Mouse (Mus musculus): ENCODE results near the gene Zdhhc23.
A peak's percentile ranks its signal among the peaks of the same experiment; 100 is the strongest.

Zdhhc23 gene

GRCm38 (mm10) chr16:43979328-43980109 lies at the start of gene Zdhhc23:
Gene Zdhhc23 (minus strand): TSS chr16:43979791.
- peak; percentile 62 for DNase-seq (ENCODE audit: extremely low spot score, low spot score)

- no peak for DNase-seq (ENCODE audit: extremely low spot score, low spot score)
These were observed 49.7 kb upstream of the Zdhhc23 start for GRCm38 (mm10) chr16:44029273-44029672.

- no peak for DNase-seq (ENCODE audit: extremely low spot score, low spot score)
These were observed 47.2 kb upstream of the Zdhhc23 start for GRCm38 (mm10) chr16:44026822-44027221.

- no peak for DNase-seq (ENCODE audit: extremely low spot score, low spot score)
These were observed 46.6 kb upstream of the Zdhhc23 start for GRCm38 (mm10) chr16:44026210-44026609.

- no peak for DNase-seq (ENCODE audit: extremely low spot score, low spot score)
These were observed 39.5 kb upstream of the Zdhhc23 start for GRCm38 (mm10) chr16:44018986-44019548.

- no peak for DNase-seq (ENCODE audit: extremely low spot score, low spot score)
These were observed 38.8 kb upstream of the Zdhhc23 start for GRCm38 (mm10) chr16:44018372-44018771.

- DNase-seq (ENCODE audit: extremely low spot score, low spot score), result no peak
These were observed 38.1 kb upstream of the Zdhhc23 start for GRCm38 (mm10) chr16:44017707-44018106.

GRCm38 (mm10) chr16:44016164-44016563 lies 36.6 kb upstream of the Zdhhc23 start:
- no peak for DNase-seq (ENCODE audit: extremely low spot score, low spot score)

- no peak for DNase-seq (ENCODE audit: extremely low spot score, low spot score)
These were observed 36.0 kb upstream of the Zdhhc23 start for GRCm38 (mm10) chr16:44015416-44016158.

- no peak for DNase-seq (ENCODE audit: extremely low spot score, low spot score)
These were observed 31.4 kb upstream of the Zdhhc23 start for GRCm38 (mm10) chr16:44011010-44011409.

- no peak for DNase-seq (ENCODE audit: extremely low spot score, low spot score)
These were observed 22.5 kb upstream of the Zdhhc23 start for GRCm38 (mm10) chr16:44002086-44002485.

- DNase-seq (ENCODE audit: extremely low spot score, low spot score), result no peak
These were observed 19.9 kb upstream of the Zdhhc23 start for GRCm38 (mm10) chr16:43999541-43999940.

- no peak for DNase-seq (ENCODE audit: extremely low spot score, low spot score)
These were observed 19.5 kb upstream of the Zdhhc23 start for GRCm38 (mm10) chr16:43999111-43999510.

- no peak for DNase-seq (ENCODE audit: extremely low spot score, low spot score)
These were observed 15.0 kb upstream of the Zdhhc23 start for GRCm38 (mm10) chr16:43994623-43995022.

- no peak for DNase-seq (ENCODE audit: extremely low spot score, low spot score)
These were observed 6.7 kb upstream of the Zdhhc23 start for GRCm38 (mm10) chr16:43986299-43986698.

GRCm38 (mm10) chr16:43980110-43980609 lies 569 bp upstream of the Zdhhc23 start:
- no peak for DNase-seq (ENCODE audit: extremely low spot score, low spot score)

GRCm38 (mm10) chr16:43979010-43979327 lies 622 bp downstream of the Zdhhc23 start:
- DNase-seq (ENCODE audit: extremely low spot score, low spot score), result no peak

- DNase-seq (ENCODE audit: extremely low spot score, low spot score), result no peak
These were observed 5.9 kb downstream of the Zdhhc23 start for GRCm38 (mm10) chr16:43973606-43974220.

GRCm38 (mm10) chr16:43973147-43973546 lies 6.4 kb downstream of the Zdhhc23 start:
- DNase-seq (ENCODE audit: extremely low spot score, low spot score), result no peak

- no peak for DNase-seq (ENCODE audit: extremely low spot score, low spot score)
These were observed 7.2 kb downstream of the Zdhhc23 start for GRCm38 (mm10) chr16:43972391-43972790.

- no peak for DNase-seq (ENCODE audit: extremely low spot score, low spot score)
These were observed 7.8 kb downstream of the Zdhhc23 start for GRCm38 (mm10) chr16:43971741-43972140.

- no peak for DNase-seq (ENCODE audit: extremely low spot score, low spot score)
These were observed 8.4 kb downstream of the Zdhhc23 start for GRCm38 (mm10) chr16:43971189-43971588.
